Mouse (Mus musculus): ENCODE results near the gene Bckdha.

GRCm38 (mm10) chr7:25614831-25615705 is 43.7 kb downstream of the Bckdha start:
- no peak for TF ChIP-seq POLR2A (IDR thresholded peaks at IDR 0.05; ENCODE audit: extremely low read depth, insufficient read depth, low read length)
- no peak for TF ChIP-seq CTCF (IDR thresholded peaks at IDR 0.05; ENCODE audit: low read depth, low read length)

All from liver, adult 2 months (tissue).